Mouse (Mus musculus) ES-E14 (cell line): ENCODE measurements at regions not wholly inside any gene's neighbourhood (a gene's known extent, or its start where the extent isn't known, plus 50 kb on each side); places are given as distances from the start of the nearest gene placed in this dataset.

Experiments used
- DNase-seq: peaks from one replicate; pipeline ENCODE4 v3.0.0-alpha.2; 2013; ENCODE audit warnings: low read depth, low spot score
- H3K27ac ChIP-seq: 2 replicates; pipeline ENCODE4 v1.5.1; 2012; ENCODE audit warnings: low read depth, mild to moderate bottlenecking, low read length, moderate library complexity, mixed read lengths; ENCODE audit not compliant: poor library complexity, insufficient read depth, severe bottlenecking
- H3K36me3 ChIP-seq: 2 replicates; pipeline ENCODE4 v1.6.1; 2012; ENCODE audit warnings: mild to moderate bottlenecking, low read length, moderate library complexity, mixed read lengths; ENCODE audit not compliant: control insufficient read depth, poor library complexity, insufficient read depth, severe bottlenecking
- H3K4me1 ChIP-seq, 2 experiments: fragments of 150-350 bp in 1 of 2; sonication (generic) in 1 of 2; 2 replicates each; pipeline ENCODE4 v1.6.1; 2012; ENCODE audit warnings: low read length in 2 of 2, mild to moderate bottlenecking in 1 of 2, mixed read lengths in 1 of 2; ENCODE audit not compliant: control insufficient read depth in 2 of 2, insufficient read depth in 2 of 2, poor library complexity in 1 of 2
- H3K4me3 ChIP-seq, 2 experiments: fragments of 150-350 bp in 1 of 2; sonication (generic) in 1 of 2; 2 replicates each; pipeline ENCODE4 v1.5.1; 2012; ENCODE audit warnings: low read length in 2 of 2, low read depth in 1 of 2, mild to moderate bottlenecking in 1 of 2, mixed read lengths in 1 of 2; ENCODE audit not compliant: insufficient read depth in 1 of 2, poor library complexity in 1 of 2, severe bottlenecking in 1 of 2
- H3K9ac ChIP-seq: 2 replicates; pipeline ENCODE4 v1.6.1; 2012; ENCODE audit warnings: low read depth, mild to moderate bottlenecking, low read length, mixed read lengths; ENCODE audit not compliant: poor library complexity, insufficient read depth, severe bottlenecking
- H3K9me3 ChIP-seq: fragments of 150-350 bp; sonication (generic); 2 replicates; pipeline ENCODE4 v1.6.1; 2012; ENCODE audit warnings: low read depth, mild to moderate bottlenecking, low read length; ENCODE audit not compliant: control insufficient read depth, insufficient read depth
- CHD2 ChIP-seq: IDR thresholded peaks from 2 replicates; pipeline ENCODE4 v1.6.1; 2014; ENCODE audit warnings: mild to moderate bottlenecking, low read depth, low read length, inconsistent platforms
- HCFC1 ChIP-seq: IDR thresholded peaks from 2 replicates; pipeline ENCODE4 v1.6.1; 2012; ENCODE audit warnings: low read length, inconsistent platforms, borderline replicate concordance; ENCODE audit not compliant: insufficient read depth
- MAFK ChIP-seq: IDR thresholded peaks from 2 replicates; pipeline ENCODE4 v1.6.1; 2014; ENCODE audit warnings: mild to moderate bottlenecking, low read depth, low read length, inconsistent platforms; ENCODE audit not compliant: insufficient read depth
- ZC3H11A ChIP-seq: IDR thresholded peaks from 2 replicates; pipeline ENCODE4 v1.6.1; 2012; ENCODE audit warnings: low read depth, mild to moderate bottlenecking, inconsistent platforms, low read length, borderline replicate concordance
- ZNF384 ChIP-seq: IDR thresholded peaks from 2 replicates; pipeline ENCODE4 v1.6.1; 2012; ENCODE audit warnings: low read depth, low read length, inconsistent platforms
- in situ Hi-C, 2 experiments: fragments of 600-800 bp; cut with MboI; formaldehyde crosslinking; loops; one replicate each; pipeline ENCODE4 v1.15.1; 2025; ENCODE audit warnings: low sequenced_read_pairs in 2 of 2, inconsistent platforms in 1 of 2; ENCODE audit not compliant: unreplicated experiment in 2 of 2

DNA sequence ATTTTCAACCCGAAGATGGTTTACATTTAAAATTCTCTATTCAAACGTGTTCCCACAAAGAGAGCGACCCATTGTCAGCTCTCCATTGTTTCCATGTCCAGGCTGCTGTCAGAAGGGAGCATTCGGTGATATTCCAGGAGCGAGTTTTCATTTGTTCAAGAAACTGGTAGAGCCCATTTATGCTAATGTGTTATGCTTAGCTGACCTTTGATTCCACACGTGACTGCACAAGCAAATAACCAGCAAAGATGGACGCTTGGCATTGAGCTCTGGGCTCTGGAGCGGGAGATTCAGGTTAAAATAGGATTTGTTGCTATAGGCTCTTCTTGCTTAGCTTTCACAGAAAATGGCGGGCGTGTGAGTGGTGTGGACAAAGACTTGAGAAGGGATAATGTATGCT, 105.3 kb upstream of the Prickle1 start:
- Histone ChIP-seq H3K4me1 (no peaks in the 10 kb centered on the region), H3K4me3 (no peak overlapping the region), H3K9ac (no peak overlapping the region), H3K36me3 (no peaks in the 10 kb centered on the region), H3K9me3 (no peaks in the 10 kb centered on the region), H3K27ac (no peak overlapping the region)
- TF ChIP-seq MAFK, result no peak
- TF ChIP-seq HCFC1, result no peak
- no peak for TF ChIP-seq ZC3H11A
- no peak for TF ChIP-seq CHD2
- TF ChIP-seq ZNF384, result no peak
- no peak for DNase-seq
- in situ Hi-C loops, result no loop called here

DNA sequence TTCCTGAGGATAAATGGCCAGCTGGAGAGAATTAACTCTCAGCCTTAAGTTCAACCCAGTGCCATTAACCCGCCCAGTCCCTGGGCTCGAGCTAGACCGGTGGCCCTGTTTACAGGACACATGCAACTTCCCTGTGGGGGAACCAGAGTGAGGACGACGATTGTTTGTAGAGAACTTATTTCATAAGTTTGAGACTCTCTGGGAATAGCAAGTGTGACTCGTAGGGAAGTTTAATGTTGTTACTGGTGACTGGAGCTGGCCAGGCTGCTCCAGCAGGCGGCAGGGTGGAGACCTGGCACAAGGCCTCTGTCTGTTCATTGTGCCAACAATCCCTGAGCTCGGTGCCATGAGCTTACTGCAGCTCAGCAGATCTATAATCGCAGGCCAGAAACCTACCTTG, 104.3 kb upstream of the Prickle1 start:
- in situ Hi-C loops, result no loop called here
- Histone ChIP-seq H3K27ac (no peak overlapping the region), H3K9ac (no peak overlapping the region), H3K36me3 (no peaks in the 10 kb centered on the region), H3K4me1 (no peaks in the 10 kb centered on the region), H3K4me3 (no peak overlapping the region), H3K9me3 (no peaks in the 10 kb centered on the region)
- no peak for TF ChIP-seq ZNF384
- no peak for TF ChIP-seq MAFK
- no peak for TF ChIP-seq CHD2
- no peak for TF ChIP-seq ZC3H11A
- no peak for TF ChIP-seq HCFC1
- no peak for DNase-seq

DNA sequence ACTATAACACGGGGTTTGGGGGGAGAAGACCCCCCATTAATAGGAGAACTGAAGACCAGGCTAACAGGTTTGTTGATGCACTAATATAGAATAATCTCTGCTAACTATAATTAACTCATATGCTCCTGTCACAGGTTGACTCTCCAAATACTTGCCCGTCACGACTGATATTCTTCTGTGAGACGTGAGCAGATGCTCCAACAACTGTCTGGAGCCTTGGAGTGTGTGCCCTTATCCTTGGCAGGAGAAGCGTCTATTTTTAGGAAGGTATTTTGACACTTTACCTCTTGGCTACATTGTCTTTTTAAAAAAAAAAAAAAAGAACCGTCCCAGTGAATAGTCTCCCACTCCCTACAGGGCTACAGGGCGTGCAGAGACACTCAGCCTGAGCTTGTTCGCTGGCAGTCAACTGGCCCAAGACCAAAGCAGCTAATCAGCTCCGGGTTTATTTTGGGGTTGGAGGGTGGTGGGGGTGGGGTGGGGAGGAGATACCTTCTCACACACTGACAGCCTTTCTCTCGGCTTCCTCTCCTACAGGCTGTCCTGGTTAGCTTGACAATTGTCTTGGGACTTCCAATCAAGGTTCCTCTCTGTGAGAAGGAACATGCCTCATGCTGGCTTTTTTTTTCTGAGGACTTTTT, 102.6 kb upstream of the Prickle1 start:
- Histone ChIP-seq H3K9me3 (no peaks in the 10 kb centered on the region), H3K36me3 (no peaks in the 10 kb centered on the region), H3K27ac (no peak overlapping the region), H3K4me1 (no peaks in the 10 kb centered on the region), H3K4me3 (no peak overlapping the region), H3K9ac (no peak overlapping the region)
- TF ChIP-seq MAFK (no peak), ZNF384 (no peak), ZC3H11A (no peak), CHD2 (no peak)
- no peak for DNase-seq
- in situ Hi-C loops, result no loop called here

GRCm38 (mm10) chr15:93690717-93691116, 95.0 kb upstream of the Prickle1 start:
- no peak for TF ChIP-seq HCFC1
- TF ChIP-seq ZC3H11A, result no peak
- TF ChIP-seq CHD2, result no peak
- TF ChIP-seq MAFK, result no peak
- TF ChIP-seq ZNF384, result no peak
- no peaks in the 10 kb centered on the region for H3K9me3 ChIP-seq
- no peak overlapping the region for H3K27ac ChIP-seq
- no peak overlapping the region for H3K9ac ChIP-seq
- no peaks in the 10 kb centered on the region for H3K4me1 ChIP-seq
- in situ Hi-C loops, result no loop called here
- H3K36me3 ChIP-seq, result no peaks in the 10 kb centered on the region
- H3K4me3 ChIP-seq, result no peak overlapping the region
- no peak for DNase-seq

- Histone ChIP-seq H3K27ac (no peak overlapping the region), H3K4me1 (no peaks in the 10 kb centered on the region), H3K36me3 (no peaks in the 10 kb centered on the region), H3K9me3 (no peaks in the 10 kb centered on the region), H3K4me3 (no peak overlapping the region), H3K9ac (no peak overlapping the region)
- in situ Hi-C loops, result no loop called here
- TF ChIP-seq ZNF384 (no peak), MAFK (no peak), ZC3H11A (no peak), CHD2 (no peak), HCFC1 (no peak)
- DNase-seq, result no peak
Measured at GRCm38 (mm10) chr15:93690011-93690410, 94.3 kb upstream of the Prickle1 start.
